Mouse (Mus musculus) kidney, postnatal 4 days (tissue): Measurements from ENCODE around the gene Olfr714.
"Not testable (repeated sequence)": the region's sequence is repeated elsewhere in the genome, so short reads cannot be mapped to it uniquely, and the experiment has no call there.

Experiments
- DNase-seq, 2 experiments: peaks; one replicate each; pipeline ENCODE4 v3.0.0; 2021; ENCODE audit warnings: mixed read lengths in 2 of 2

The Olfr714 gene

GRCm38 (mm10) chr7:107070681-107071080 lies at the start of gene Olfr714:
Olfr714 (plus strand) TSS chr7:107070981.
- no peak for DNase-seq

GRCm38 (mm10) chr7:107030874-107031273 lies 39.9 kb upstream of the Olfr714 start, which contains the start of gene Olfr713:
Olfr713 (plus strand) TSS chr7:107031174.
- no peak for DNase-seq

GRCm38 (mm10) chr7:107039934-107040563 lies 30.7 kb upstream of the Olfr714 start:
- DNase-seq: no peak

DNA sequence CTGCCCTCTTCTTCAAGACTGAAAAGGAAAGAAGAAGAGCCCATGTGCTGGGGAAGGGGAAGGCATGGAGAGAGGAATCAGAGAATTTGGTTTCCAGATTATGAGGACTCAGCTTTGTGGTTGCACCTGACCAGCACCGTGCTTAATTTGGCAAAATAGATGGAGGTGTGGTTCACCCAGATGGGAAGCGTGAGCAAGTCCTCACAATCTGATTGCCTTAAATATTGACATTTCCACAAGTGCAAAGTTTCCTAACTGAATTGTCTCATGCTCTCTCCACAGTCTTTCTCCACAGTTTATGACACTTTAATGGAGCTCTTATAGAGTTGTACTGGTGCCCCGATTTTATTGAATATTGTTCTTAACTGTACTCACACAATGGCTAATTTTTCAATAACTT lies 27.6 kb upstream of the Olfr714 start:
- no peak for DNase-seq

- DNase-seq: no peak
Measured at GRCm38 (mm10) chr7:107044407-107044806, 26.4 kb upstream of the Olfr714 start.

GRCm38 (mm10) chr7:107045833-107046232 lies 24.9 kb upstream of the Olfr714 start:
- DNase-seq: no peak

DNA sequence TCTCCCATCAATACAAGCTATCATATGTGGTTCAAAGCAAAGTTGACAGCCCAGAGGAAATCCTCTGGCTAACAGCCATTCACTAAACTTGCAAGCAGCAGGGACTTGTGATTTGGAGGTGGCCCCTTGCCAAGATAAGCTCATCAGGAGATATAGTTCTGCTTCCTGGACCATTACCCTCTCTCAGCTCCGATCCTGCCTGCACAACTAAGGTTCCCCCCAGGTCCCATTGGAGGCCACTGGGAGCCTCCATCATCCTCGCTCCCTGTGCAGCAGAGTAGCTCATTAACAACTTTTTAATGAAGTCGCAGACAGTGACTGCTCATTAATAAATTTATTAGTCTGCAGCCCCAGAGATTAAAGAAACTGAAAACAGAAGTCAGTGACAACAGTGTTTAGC lies 23.2 kb upstream of the Olfr714 start:
- DNase-seq: peak in 1 of 2 experiments; percentile 4

- DNase-seq: no peak
Measured at GRCm38 (mm10) chr7:107092920-107093319, 22.1 kb downstream of the Olfr714 start, which contains the start of gene Olfr17. Olfr17 (plus strand) TSS chr7:107093220.

DNA sequence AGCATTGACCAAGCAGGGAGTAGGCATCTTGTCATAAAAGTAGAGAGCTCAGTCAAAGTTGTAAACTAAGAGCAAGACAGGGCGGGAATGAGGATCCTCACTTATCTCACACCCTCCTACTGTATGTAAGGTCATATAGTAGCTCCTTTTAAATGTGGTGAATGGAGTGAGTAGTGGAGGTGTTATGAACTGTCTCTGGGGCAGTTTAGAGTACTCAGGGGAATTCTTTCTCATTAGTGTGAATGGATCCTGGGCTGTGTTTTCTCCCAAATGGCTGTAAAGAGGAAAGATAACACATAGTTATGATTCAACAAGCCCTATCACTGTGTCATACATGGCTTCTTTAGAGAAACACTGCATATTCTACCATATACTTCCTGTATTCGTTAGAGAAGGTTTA lies 39.5 kb downstream of the Olfr714 start, which contains the start of gene Olfr715b:
Olfr715b (minus strand) TSS at position 101 of the 400 bp plus-strand sequence.
- DNase-seq: not testable (repeated sequence)
